Mouse (Mus musculus) midbrain, embryonic 11.5 days (tissue): Measurements from ENCODE around the gene Mef2c. TPM values are rescaled to one million over a fixed set of nuclear protein-coding genes. Genes with fewer than 3 reads are reported as not detected.
A peak's percentile ranks its signal among the peaks of the same experiment; 100 is the strongest.

Experiments used
- ATAC-seq: fragments of 200-750 bp; cut with Nextera tagmentation; 2 replicates; pipeline ENCODE4 v1.8.0; 2017; ENCODE audit warnings: moderate TSS enrichment, moderate library complexity; ENCODE audit not compliant: low FRiP score
- DNase-seq: peaks from one replicate; pipeline ENCODE4 v3.0.0; 2015; ENCODE audit warnings: low spot score; ENCODE audit errors: missing footprints
- H3K27ac ChIP-seq: fragments of 300-500 bp; sonication (generic); 2 replicates; pipeline ENCODE4 v1.5.1; 2014; ENCODE audit warnings: low read depth, low read length
- H3K27me3 ChIP-seq: fragments of 300-500 bp; sonication (generic); 2 replicates; pipeline ENCODE4 v1.6.1; 2014; ENCODE audit warnings: mild to moderate bottlenecking, low read length, moderate library complexity, mixed read lengths; ENCODE audit not compliant: control insufficient read depth, insufficient read depth
- H3K36me3 ChIP-seq: fragments of 300-500 bp; sonication (generic); 2 replicates; pipeline ENCODE4 v1.6.1; 2014; ENCODE audit warnings: mild to moderate bottlenecking, low read length, moderate library complexity, mixed read lengths; ENCODE audit not compliant: control insufficient read depth, insufficient read depth
- H3K4me1 ChIP-seq: fragments of 300-500 bp; sonication (generic); 2 replicates; pipeline ENCODE4 v1.6.1; 2014; ENCODE audit warnings: low read length; ENCODE audit not compliant: control insufficient read depth, insufficient read depth
- H3K4me2 ChIP-seq: fragments of 300-500 bp; sonication (generic); 2 replicates; pipeline ENCODE4 v1.6.1; 2014; ENCODE audit warnings: mild to moderate bottlenecking, moderate library complexity
- H3K4me3 ChIP-seq: fragments of 300-500 bp; sonication (generic); 2 replicates; pipeline ENCODE4 v1.5.1; 2014; ENCODE audit warnings: low read depth, low read length
- H3K9ac ChIP-seq: fragments of 300-500 bp; sonication (generic); 2 replicates; pipeline ENCODE4 v1.6.1; 2014; ENCODE audit warnings: low read length
- H3K9me3 ChIP-seq: fragments of 300-500 bp; sonication (generic); 2 replicates; pipeline ENCODE4 v1.6.1; 2016; ENCODE audit warnings: low read length; ENCODE audit not compliant: control insufficient read depth
- WGBS: fragments of 180-500 bp; shearing (Covaris S2); extraction: QIAGEN DNeasy Blood & Tissue Kit; methylation state at CpG from one replicate; pipeline ENCODE4 v1.1.7; 2014; 5-methylcytosine and 5-hydroxymethylcytosine counted together
- polyA plus RNA-seq: library from polyadenylated mRNA; unstranded; fragments of >200 nt; fragmentation: Nextera tagmentation; extraction: Ambion mirVana; gene quantifications from 2 replicates; pipeline ENCODE4 v1.2.1, GENCODE M21; 2014

Mef2c gene
- polyA plus RNA-seq, 1 experiment from 2014 or later = 11.7 TPM

GRCm38 (mm10) chr13:83573855-83574583 is 70.2 kb downstream of the Mef2c start:
- Histone ChIP-seq H3K4me3 (no peak overlapping the region), H3K27me3 (no peaks in the 10 kb centered on the region), H3K4me1 (peaks cover 3% of the 10 kb centered on the region; the same call in 1 of the 2 replicates), H3K27ac (no peak overlapping the region), H3K36me3 (no peaks in the 10 kb centered on the region), H3K4me2 (no peak overlapping the region), H3K9ac (no peak overlapping the region), H3K9me3 (no peaks in the 10 kb centered on the region)
- no peak for DNase-seq
- WGBS = 58% methylated on average over 8 of the region's 8 CpGs
- ATAC-seq = no peak

- H3K4me1 ChIP-seq = peaks cover 3% of the 10 kb centered on the region; the same call in 1 of the 2 replicates
- H3K4me2 ChIP-seq = no peak overlapping the region
- no peak overlapping the region for H3K9ac ChIP-seq
- H3K27me3 ChIP-seq = no peaks in the 10 kb centered on the region
- no peak for ATAC-seq
- no peak overlapping the region for H3K4me3 ChIP-seq
- no peaks in the 10 kb centered on the region for H3K9me3 ChIP-seq
- WGBS = 73% methylated on average over 8 of the region's 8 CpGs
- no peak for DNase-seq
- no peaks in the 10 kb centered on the region for H3K36me3 ChIP-seq
- H3K27ac ChIP-seq = no peak overlapping the region
Observed at GRCm38 (mm10) chr13:83574866-83575265, 71.0 kb downstream of the Mef2c start.

DNA sequence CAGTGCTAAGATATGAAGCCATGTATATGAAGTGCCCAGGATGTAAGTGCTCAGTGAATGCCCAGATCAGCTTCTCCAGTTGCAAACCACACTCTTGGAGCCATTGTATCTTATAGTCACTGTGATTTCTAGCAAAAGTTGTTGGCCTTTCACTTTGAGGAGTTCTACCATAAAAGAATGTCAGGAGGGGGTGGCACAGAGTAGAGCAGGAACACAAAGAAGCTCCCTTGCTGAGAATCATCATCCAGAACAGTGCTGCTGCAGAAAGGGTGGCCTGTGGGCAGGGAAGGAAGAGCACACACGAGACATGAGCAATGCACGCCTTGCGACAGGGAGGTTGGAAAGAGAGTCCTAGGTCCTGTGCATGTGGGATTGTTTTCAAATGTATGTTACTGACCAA is 75.6 kb downstream of the Mef2c start:
- Histone ChIP-seq H3K9me3 (no peaks in the 10 kb centered on the region), H3K4me1 (no peaks in the 10 kb centered on the region), H3K9ac (no peak overlapping the region), H3K27ac (no peak overlapping the region), H3K27me3 (no peaks in the 10 kb centered on the region), H3K36me3 (no peaks in the 10 kb centered on the region), H3K4me2 (no peak overlapping the region), H3K4me3 (no peak overlapping the region)
- DNase-seq = peak; percentile 73
- WGBS = 88% methylated on average over 3 of the region's 3 CpGs
- ATAC-seq = no peak

- Histone ChIP-seq H3K9me3 (no peaks in the 10 kb centered on the region), H3K4me2 (no peak overlapping the region), H3K36me3 (no peaks in the 10 kb centered on the region), H3K4me1 (no peaks in the 10 kb centered on the region), H3K4me3 (no peak overlapping the region), H3K27me3 (no peaks in the 10 kb centered on the region), H3K9ac (no peak overlapping the region), H3K27ac (no peak overlapping the region)
- DNase-seq = peak; percentile 61
- ATAC-seq = no peak
- whole genome bisulfite sequencing = 87% methylated on average over 5 of the region's 5 CpGs
Observed at GRCm38 (mm10) chr13:83580856-83581255, 77.0 kb downstream of the Mef2c start.

GRCm38 (mm10) chr13:83582564-83582963 is 78.7 kb downstream of the Mef2c start:
- no peak overlapping the region for H3K4me2 ChIP-seq
- H3K4me3 ChIP-seq = no peak overlapping the region
- no peaks in the 10 kb centered on the region for H3K36me3 ChIP-seq
- ATAC-seq = no peak
- DNase-seq = peak; percentile 21
- 90% methylated on average over 1 of the region's 1 CpGs for WGBS
- H3K9ac ChIP-seq = no peak overlapping the region
- no peaks in the 10 kb centered on the region for H3K4me1 ChIP-seq
- H3K27me3 ChIP-seq = no peaks in the 10 kb centered on the region
- no peaks in the 10 kb centered on the region for H3K9me3 ChIP-seq
- H3K27ac ChIP-seq = no peak overlapping the region

DNA sequence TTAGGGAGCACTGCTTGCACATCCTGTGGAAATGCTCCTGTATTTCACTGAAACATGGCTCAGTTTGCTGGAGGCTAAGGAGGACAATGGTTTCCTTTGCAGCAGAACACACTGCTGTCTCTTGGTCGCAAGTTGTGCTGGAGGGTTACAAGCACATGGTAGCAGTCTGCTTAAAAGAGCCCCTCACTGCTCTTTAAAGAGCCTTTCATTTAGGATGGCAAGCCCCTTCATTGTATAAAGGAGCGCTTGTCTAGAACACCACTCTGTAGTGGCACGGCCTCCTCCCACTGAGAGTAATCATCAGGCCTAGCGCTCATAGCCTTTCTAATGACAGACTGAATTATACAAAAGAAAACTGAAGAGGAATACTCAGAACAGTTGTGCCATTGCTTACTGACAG is 80.0 kb downstream of the Mef2c start:
- no peak overlapping the region for H3K9ac ChIP-seq
- no peaks in the 10 kb centered on the region for H3K36me3 ChIP-seq
- no peak overlapping the region for H3K27ac ChIP-seq
- no peak overlapping the region for H3K4me2 ChIP-seq
- H3K4me1 ChIP-seq = no peaks in the 10 kb centered on the region
- H3K27me3 ChIP-seq = no peaks in the 10 kb centered on the region
- 69% methylated on average over 4 of the region's 4 CpGs for WGBS
- ATAC-seq (no peak), DNase-seq (peak; percentile 73)
- H3K4me3 ChIP-seq = no peak overlapping the region
- no peaks in the 10 kb centered on the region for H3K9me3 ChIP-seq

DNA sequence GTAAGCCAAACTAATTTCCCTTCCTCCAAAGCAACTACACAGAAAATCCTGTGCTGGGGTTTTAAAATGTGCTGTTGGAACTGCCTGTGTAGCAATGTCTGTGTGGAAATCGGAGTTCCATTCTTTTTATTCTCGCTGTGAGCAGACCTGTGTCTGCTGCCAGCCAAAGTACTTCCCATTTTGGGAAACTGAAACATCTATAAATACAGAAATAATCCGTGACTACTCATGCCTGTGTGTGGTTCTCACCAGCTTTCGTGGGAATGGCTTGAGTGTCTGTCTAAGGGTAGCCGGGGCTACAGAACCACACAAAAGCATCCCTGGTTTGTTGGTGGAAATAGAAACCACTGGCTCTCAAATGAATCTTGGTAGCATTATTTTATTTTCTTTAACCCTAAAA is 81.5 kb downstream of the Mef2c start:
- H3K4me1 ChIP-seq = no peaks in the 10 kb centered on the region
- no peak overlapping the region for H3K4me3 ChIP-seq
- no peaks in the 10 kb centered on the region for H3K36me3 ChIP-seq
- ATAC-seq (no peak), DNase-seq (no peak)
- no peak overlapping the region for H3K4me2 ChIP-seq
- no peak overlapping the region for H3K27ac ChIP-seq
- no peaks in the 10 kb centered on the region for H3K27me3 ChIP-seq
- 83% methylated on average over 5 of the region's 5 CpGs for WGBS
- no peak overlapping the region for H3K9ac ChIP-seq
- no peaks in the 10 kb centered on the region for H3K9me3 ChIP-seq

- no peak for ATAC-seq
- H3K27ac ChIP-seq = no peak overlapping the region
- 94% methylated on average over 2 of the region's 2 CpGs for WGBS
- no peaks in the 10 kb centered on the region for H3K36me3 ChIP-seq
- H3K4me2 ChIP-seq = no peak overlapping the region
- DNase-seq = no peak
- no peaks in the 10 kb centered on the region for H3K9me3 ChIP-seq
- no peak overlapping the region for H3K4me3 ChIP-seq
- H3K9ac ChIP-seq = no peak overlapping the region
- H3K27me3 ChIP-seq = no peaks in the 10 kb centered on the region
- H3K4me1 ChIP-seq = no peaks in the 10 kb centered on the region
Observed at GRCm38 (mm10) chr13:83588186-83588585, 84.4 kb downstream of the Mef2c start.

DNA sequence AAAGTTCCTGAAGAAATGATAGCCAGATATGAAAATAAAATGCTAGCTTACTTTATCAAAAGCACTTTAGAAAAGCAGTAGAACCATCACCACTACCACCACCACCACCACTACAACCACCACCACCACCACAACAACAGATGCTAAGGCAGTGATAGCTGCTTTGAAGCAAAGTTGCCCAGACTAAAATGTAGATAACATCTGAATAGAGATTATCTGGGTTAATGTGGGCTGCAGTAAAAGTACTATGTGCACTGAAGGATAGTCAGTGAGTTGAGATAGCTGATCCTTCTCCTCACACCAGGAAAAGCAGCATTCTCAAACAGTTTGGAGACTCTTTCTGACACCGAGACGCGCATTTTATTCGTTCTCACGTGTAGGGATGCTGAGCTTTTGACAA is 87.1 kb downstream of the Mef2c start:
- no peak for DNase-seq
- 85% methylated on average over 5 of the region's 5 CpGs for WGBS
- no peak overlapping the region for H3K4me2 ChIP-seq
- no peaks in the 10 kb centered on the region for H3K27me3 ChIP-seq
- no peak for ATAC-seq
- no peaks in the 10 kb centered on the region for H3K36me3 ChIP-seq
- no peak overlapping the region for H3K4me3 ChIP-seq
- no peak overlapping the region for H3K27ac ChIP-seq
- H3K9ac ChIP-seq = no peak overlapping the region
- H3K9me3 ChIP-seq = no peaks in the 10 kb centered on the region
- H3K4me1 ChIP-seq = no peaks in the 10 kb centered on the region
